10 mouse cellular contexts compared by ENCODE assay signal in the genomic region with DNA sequence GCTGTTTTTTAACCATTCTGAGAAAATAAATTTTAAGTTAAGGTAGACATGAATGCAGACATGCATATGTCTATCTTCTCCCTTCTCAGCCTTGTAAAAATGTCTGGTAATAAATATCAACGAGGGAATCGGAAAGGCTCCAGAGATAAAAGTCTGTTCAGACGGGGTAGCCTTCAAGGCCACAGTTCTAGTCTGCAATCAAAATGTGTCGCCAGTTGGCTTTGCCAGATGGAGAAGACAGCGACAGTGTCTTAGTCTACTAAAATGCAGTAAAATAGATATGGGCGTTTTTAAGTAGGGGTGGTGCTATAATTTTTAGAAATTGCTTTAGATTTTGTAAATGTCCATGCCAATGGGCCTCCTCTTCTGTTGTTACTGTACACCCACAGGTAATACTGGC. TPM values are rescaled to one million over a fixed set of nuclear protein-coding genes. Genes with fewer than 3 reads are reported as not detected.
DNase-seq lines count a peak whose midpoint lies in the region; ATAC-seq and TF ChIP-seq lines count a peak whose summit lies in the region.
"Had no signal": no experiment of that assay in that cellular context is flagged by ENCODE, and none has a peak within 500 bp of the region (broad histone marks: within the 10 kb centered on the region; RNA-seq: fewer than 3 reads in every experiment).

No protein-coding gene starts in this region.

- H3K4me1 ChIP-seq in heart, adult 2 months (ENCODE audit: control insufficient read depth, insufficient read depth, low read length), result peaks cover 9% of the 10 kb centered on the region
- H3K4me1 ChIP-seq in forebrain, embryonic 12.5 days, result peaks cover 45% of the 10 kb centered on the region
- peaks cover 57% of the 10 kb centered on the region for H3K4me1 ChIP-seq in liver, embryonic 13.5 days (replicated peaks)

- no peak for TF ChIP-seq EP300 in heart, adult 2 months (IDR thresholded peaks at IDR 0.05; ENCODE audit: insufficient read depth, low read depth, low read length)

- intact Hi-C loops in heart, adult 2 months (cut with DNase I), result loop anchor here (10.0 kb wide), 2 partner anchors 1191 to 1911 kb away; no protein-coding TSS in a partner anchor

- no peak for TF ChIP-seq POLR2A in heart, adult 2 months (IDR thresholded peaks at IDR 0.05; ENCODE audit: insufficient read depth, low read depth, low read length)

- WGBS in heart, adult 2 months, result 13% methylated on average over 6 of the region's 6 CpGs
- WGBS in forebrain, embryonic 12.5 days, result 72% methylated on average over 6 of the region's 6 CpGs
- WGBS in liver, embryonic 13.5 days (ENCODE audit: insufficient replicate concordance), result 21% methylated on average over 6 of the region's 6 CpGs

- DNase-seq in heart, adult 2 months, result no peak
- no peak for DNase-seq in heart, postnatal 4 days
- peak; percentile 13 for DNase-seq in 3T3-L1 (ENCODE audit: low read depth, low spot score)
- no peak for DNase-seq in liver, embryonic 13.5 days
- no peak for DNase-seq in thymus, adult 18-20 months
- DNase-seq in frontal cortex, postnatal 36 days (ENCODE audit: low spot score in 2 of 2), result no peak
- DNase-seq in cerebellum, adult 9-10 months, result no peak
- DNase-seq: cerebellum, postnatal 25 days had no signal

- peaks cover 11% of the 10 kb centered on the region for H3K79me2 ChIP-seq in heart, adult 2 months (replicated peaks; ENCODE audit: control insufficient read depth, insufficient read depth, low read length)

- ATAC-seq in forebrain, embryonic 12.5 days (ENCODE audit: low FRiP score), result no peak
- ATAC-seq in liver, embryonic 13.5 days (ENCODE audit: low read depth), result no peak

- H3K9ac ChIP-seq in heart, adult 2 months (ENCODE audit: low read depth, low read length), result no peak overlapping the region
- H3K9ac ChIP-seq in forebrain, embryonic 12.5 days, result no peak overlapping the region
- peak overlapping the region; percentile 86 for H3K9ac ChIP-seq in liver, embryonic 13.5 days

- no peaks in the 10 kb centered on the region for H3K9me3 ChIP-seq in forebrain, embryonic 12.5 days
- no peaks in the 10 kb centered on the region for H3K9me3 ChIP-seq in liver, embryonic 13.5 days (replicated peaks)

- TF ChIP-seq CTCF in heart, adult 2 months (IDR thresholded peaks at IDR 0.05), result no peak

- no peak overlapping the region for H3K27ac ChIP-seq in heart, adult 2 months
- no peak overlapping the region for H3K27ac ChIP-seq in forebrain, embryonic 12.5 days
- no peak overlapping the region for H3K27ac ChIP-seq in liver, embryonic 13.5 days

- peak overlapping the region; percentile 70 for H3K4me2 ChIP-seq in forebrain, embryonic 12.5 days
- peak overlapping the region; percentile 80 for H3K4me2 ChIP-seq in liver, embryonic 13.5 days

- H3K27me3 ChIP-seq in heart, adult 2 months (ENCODE audit: control insufficient read depth, insufficient read depth, low read length), result no peaks in the 10 kb centered on the region
- H3K27me3 ChIP-seq in forebrain, embryonic 12.5 days, result no peaks in the 10 kb centered on the region
- no peaks in the 10 kb centered on the region for H3K27me3 ChIP-seq in liver, embryonic 13.5 days

- H3K36me3 ChIP-seq in heart, adult 2 months (ENCODE audit: control insufficient read depth, insufficient read depth, low read length), result peaks cover 32% of the 10 kb centered on the region
- H3K36me3 ChIP-seq in forebrain, embryonic 12.5 days (replicated peaks), result peaks cover 21% of the 10 kb centered on the region
- H3K36me3 ChIP-seq in liver, embryonic 13.5 days, result peaks cover 31% of the 10 kb centered on the region

- peak overlapping the region; percentile 92 for H3K4me3 ChIP-seq in heart, adult 2 months
- peak overlapping the region; percentile 87 for H3K4me3 ChIP-seq in forebrain, embryonic 12.5 days (replicated peaks)
- H3K4me3 ChIP-seq in liver, embryonic 13.5 days (replicated peaks), result peak overlapping the region; percentile 93

RNA-seq across cellular contexts. Expression of a gene that starts 1.9 kb away (rescaled TPM):
- 1 to 10 TPM; 7.2 to 7.9 TPM for total RNA-seq in heart, adult 2 months (2021)
- 10.3 and 14.4 TPM in 2 replicates for polyA plus RNA-seq in heart, adult 2 months (2012; rRNA removed)
- 10 to 100 TPM; 15.5 to 16.7 TPM for total RNA-seq in heart, postnatal 4 days (2021)
- 29.4 and 31.2 TPM in 2 replicates for polyA plus RNA-seq in forebrain, embryonic 12.5 days (2016; fragmentation: Nextera tagmentation; extraction: Ambion mirVana)
- 4.9 and 5.4 TPM in 2 replicates for polyA plus RNA-seq in liver, embryonic 13.5 days (2015; fragmentation: Nextera tagmentation; extraction: Ambion mirVana)

RNA-seq across cellular contexts. Expression of a gene that starts 2.2 kb away (rescaled TPM):
- 1 to 10 TPM; 5.0 to 5.2 TPM for total RNA-seq in heart, adult 2 months (2021)
- polyA plus RNA-seq in heart, adult 2 months (2012; rRNA removed), result 3.8 and 6.3 TPM in 2 replicates
- total RNA-seq in heart, postnatal 4 days (2021), result 1 to 10 TPM; 9.7 TPM
- 13.3 and 13.8 TPM in 2 replicates for polyA plus RNA-seq in forebrain, embryonic 12.5 days (2016; fragmentation: Nextera tagmentation; extraction: Ambion mirVana)
- 4.0 and 5.0 TPM in 2 replicates for polyA plus RNA-seq in liver, embryonic 13.5 days (2015; fragmentation: Nextera tagmentation; extraction: Ambion mirVana)

RNA-seq across cellular contexts. Expression of a gene that starts 23.1 kb away (rescaled TPM):
- total RNA-seq in heart, adult 2 months (2021), result not detected
- polyA plus RNA-seq in heart, adult 2 months (2012; rRNA removed), result not detected in 2 replicates
- total RNA-seq in heart, postnatal 4 days (2021), result not detected
- polyA plus RNA-seq in forebrain, embryonic 12.5 days (2016; fragmentation: Nextera tagmentation; extraction: Ambion mirVana), result not detected in 2 replicates
- not detected in 2 replicates for polyA plus RNA-seq in liver, embryonic 13.5 days (2015; fragmentation: Nextera tagmentation; extraction: Ambion mirVana)
- total RNA-seq: left cerebral cortex, postnatal 14 days had no signal
